Mouse (Mus musculus): ENCODE measurements at regions not wholly inside any gene's neighbourhood (a gene's known extent, or its start where the extent isn't known, plus 50 kb on each side); places are given as distances from the start of the nearest gene placed in this dataset.

- TF ChIP-seq CTCF (IDR thresholded peaks at IDR 0.05; ENCODE audit: low read depth) = no peak
- no peak for TF ChIP-seq EP300 (IDR thresholded peaks at IDR 0.05; ENCODE audit: low read depth)
Observed at GRCm38 (mm10) chr19:37793176-37793575, 95.6 kb downstream of the Cyp26a1 start.
